Mouse (Mus musculus): ENCODE measurements around the gene Mrpl12. TPM values are rescaled to one million over a fixed set of nuclear protein-coding genes. Genes with fewer than 3 reads are reported as not detected.
A peak's percentile ranks its signal among the peaks of the same experiment; 100 is the strongest.
"Not testable (repeated sequence)": the region's sequence is repeated elsewhere in the genome, so short reads cannot be mapped to it uniquely, and the experiment has no call there.

Mrpl12 gene
- polyA plus RNA-seq, 1 experiment from 2014 or later = 126 TPM

DNA sequence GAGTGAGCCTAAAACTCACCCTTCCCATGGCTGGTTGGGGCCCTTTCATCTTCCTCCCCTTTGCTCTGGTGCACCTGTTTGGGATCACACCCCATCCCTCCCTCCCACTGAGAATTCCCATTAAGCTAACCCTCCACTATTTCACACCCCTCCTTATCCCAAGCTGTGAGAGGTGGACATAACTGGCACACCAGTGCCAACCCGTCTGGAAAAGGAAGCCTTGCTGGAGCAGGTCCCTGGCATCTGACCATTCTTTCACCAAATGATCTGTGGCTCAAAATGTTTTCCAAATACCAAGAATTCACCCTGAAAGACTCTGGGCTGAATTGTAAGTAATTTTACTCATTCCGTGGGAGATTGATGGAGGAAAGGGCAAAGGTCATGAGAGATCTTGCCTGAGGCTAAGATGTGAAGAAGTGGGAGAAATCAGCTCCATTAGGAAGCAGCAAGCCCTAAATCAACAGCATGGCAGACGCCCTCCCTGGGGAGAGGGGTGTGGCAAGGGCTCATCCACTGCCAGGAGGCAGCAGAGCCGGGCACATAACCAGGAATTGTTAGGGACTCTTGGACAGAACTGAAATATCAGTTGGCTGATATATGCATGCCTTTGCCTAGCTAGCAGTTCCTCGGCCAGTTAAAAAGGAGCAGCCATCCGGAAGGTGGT, 28.5 kb downstream of the Mrpl12 start:
- no peak for ATAC-seq (ENCODE audit: insufficient number of reproducible peaks, insufficient read depth, low FRiP score, low TSS enrichment)
- Histone ChIP-seq H3K27ac (no peak overlapping the region), H3K4me3 (no peak overlapping the region), H3K9me3 (no peaks in the 10 kb centered on the region), H3K4me2 (replicated peaks) (no peak overlapping the region), H3K9ac (no peak overlapping the region), H3K36me3 (no peaks in the 10 kb centered on the region), H3K27me3 (no peaks in the 10 kb centered on the region), H3K4me1 (peaks cover 6% of the 10 kb centered on the region)
- WGBS = 39% methylated on average over 6 of the region's 6 CpGs

DNA sequence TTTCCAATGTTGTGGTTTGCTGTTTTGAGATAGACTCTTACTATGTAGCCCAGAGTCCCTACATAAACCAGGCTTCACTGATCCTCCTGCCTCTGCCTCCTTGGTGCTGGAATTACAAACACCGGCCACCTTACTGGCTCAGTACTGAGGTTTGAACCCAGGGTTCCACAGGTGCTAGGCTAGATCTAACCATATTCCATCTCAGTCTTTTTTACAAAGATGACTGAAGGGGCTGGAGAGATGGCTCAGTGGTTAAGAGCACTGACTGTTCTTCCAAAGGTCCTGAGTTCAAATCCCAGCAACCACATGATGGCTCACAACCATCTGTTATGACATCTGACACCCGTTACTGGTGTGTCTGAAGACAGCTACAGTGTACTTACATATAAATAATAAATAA, 29.8 kb downstream of the Mrpl12 start:
- not testable (repeated sequence) for H3K9ac ChIP-seq; H3K27ac ChIP-seq; H3K27me3 ChIP-seq; H3K36me3 ChIP-seq; ATAC-seq (ENCODE audit: insufficient number of reproducible peaks, insufficient read depth, low FRiP score, low TSS enrichment); H3K4me3 ChIP-seq; H3K9me3 ChIP-seq; H3K4me1 ChIP-seq; H3K4me2 ChIP-seq (replicated peaks)
- WGBS = 85% methylated on average over 2 of the region's 2 CpGs

DNA sequence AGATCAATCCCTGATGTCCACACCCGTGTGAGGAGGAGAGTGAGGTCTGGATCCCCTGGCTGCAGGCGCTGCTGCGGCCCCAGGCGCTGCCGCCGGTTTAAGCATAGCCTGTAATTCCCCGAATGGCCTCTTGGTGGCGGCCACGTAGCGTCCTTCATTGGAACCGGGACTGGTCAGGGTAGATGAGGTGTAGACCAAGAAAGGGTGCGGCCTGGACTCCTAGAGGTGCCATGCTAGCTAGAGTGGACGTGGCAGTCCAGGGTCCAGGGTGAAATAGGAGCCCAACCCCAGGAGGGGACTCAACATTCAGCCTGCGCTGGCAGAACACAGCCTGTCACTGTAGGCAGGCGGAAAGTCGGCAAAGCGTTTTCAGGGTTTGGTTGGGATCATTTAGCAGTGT, 31.2 kb downstream of the Mrpl12 start:
- Histone ChIP-seq H3K4me2 (replicated peaks) (no peak overlapping the region), H3K4me3 (no peak overlapping the region), H3K4me1 (peaks cover 2% of the 10 kb centered on the region), H3K27me3 (no peaks in the 10 kb centered on the region), H3K9ac (no peak overlapping the region), H3K36me3 (no peaks in the 10 kb centered on the region), H3K27ac (no peak overlapping the region), H3K9me3 (no peaks in the 10 kb centered on the region)
- 0 out of 2 replicates have a peak, but pooled peaks have one; percentile 65 for ATAC-seq (ENCODE audit: insufficient number of reproducible peaks, insufficient read depth, low FRiP score, low TSS enrichment)
- 17% methylated on average over 17 of the region's 17 CpGs for WGBS

DNA sequence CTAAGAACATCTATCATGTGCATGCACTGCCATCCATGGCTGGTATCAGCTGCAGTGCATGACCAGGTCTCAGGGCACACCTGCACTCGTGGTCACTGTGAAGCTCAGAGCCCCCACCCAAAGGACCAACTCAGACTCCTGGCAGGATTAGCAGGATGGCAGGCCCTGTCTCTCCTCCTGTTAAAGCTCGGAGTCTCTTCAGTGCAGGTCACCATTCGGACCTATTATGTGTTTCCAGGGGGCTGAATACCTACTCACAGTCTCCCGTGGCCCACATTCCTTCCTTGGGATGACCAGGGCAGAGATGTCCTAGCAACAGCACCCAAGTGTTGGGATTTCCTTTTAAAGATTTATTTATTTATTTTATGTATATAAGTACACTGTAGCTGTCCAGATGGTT, 32.7 kb downstream of the Mrpl12 start:
- Histone ChIP-seq H3K27me3 (no peaks in the 10 kb centered on the region), H3K27ac (no peak overlapping the region), H3K36me3 (no peaks in the 10 kb centered on the region), H3K4me1 (no peaks in the 10 kb centered on the region), H3K4me3 (no peak overlapping the region), H3K9ac (no peak overlapping the region), H3K9me3 (no peaks in the 10 kb centered on the region), H3K4me2 (replicated peaks) (no peak overlapping the region)
- no peak for ATAC-seq (ENCODE audit: insufficient number of reproducible peaks, insufficient read depth, low FRiP score, low TSS enrichment)
- WGBS = 82% methylated on average over 4 of the region's 4 CpGs

DNA sequence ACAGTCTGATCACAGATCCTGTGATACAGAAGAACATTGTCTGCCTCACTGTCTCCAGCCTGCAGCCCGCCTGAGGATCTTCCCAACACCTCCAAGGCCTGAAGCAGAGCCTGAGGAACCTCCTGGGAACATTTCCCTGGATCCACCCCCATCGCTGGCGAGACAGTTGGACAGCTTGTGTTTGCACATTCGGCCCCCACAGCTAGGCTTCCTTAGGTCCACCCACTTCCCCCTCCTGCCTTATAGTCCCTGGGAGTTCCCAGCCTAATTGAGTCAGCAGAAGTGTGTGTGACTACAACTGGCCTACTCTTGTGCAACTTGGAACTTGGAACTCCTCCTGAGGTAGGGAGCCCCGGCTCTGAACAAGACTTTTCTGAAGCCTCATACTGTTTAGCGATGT, 33.6 kb downstream of the Mrpl12 start:
- Histone ChIP-seq H3K27me3 (no peaks in the 10 kb centered on the region), H3K4me2 (replicated peaks) (no peak overlapping the region), H3K27ac (no peak overlapping the region), H3K4me3 (no peak overlapping the region), H3K4me1 (no peaks in the 10 kb centered on the region), H3K9ac (no peak overlapping the region), H3K9me3 (no peaks in the 10 kb centered on the region), H3K36me3 (no peaks in the 10 kb centered on the region)
- WGBS = 52% methylated on average over 6 of the region's 6 CpGs
- ATAC-seq (ENCODE audit: insufficient number of reproducible peaks, insufficient read depth, low FRiP score, low TSS enrichment) = no peak

GRCm38 (mm10) chr11:120518558-120518957, 34.1 kb downstream of the Mrpl12 start:
- Histone ChIP-seq H3K4me2 (replicated peaks) (no peak overlapping the region), H3K36me3 (no peaks in the 10 kb centered on the region), H3K27ac (no peak overlapping the region), H3K4me3 (no peak overlapping the region), H3K27me3 (no peaks in the 10 kb centered on the region), H3K4me1 (no peaks in the 10 kb centered on the region), H3K9ac (no peak overlapping the region), H3K9me3 (no peaks in the 10 kb centered on the region)
- WGBS = 75% methylated on average over 6 of the region's 6 CpGs
- no peak for ATAC-seq (ENCODE audit: insufficient number of reproducible peaks, insufficient read depth, low FRiP score, low TSS enrichment)

- no peak overlapping the region for H3K4me3 ChIP-seq
- no peaks in the 10 kb centered on the region for H3K27me3 ChIP-seq
- ATAC-seq (ENCODE audit: insufficient number of reproducible peaks, insufficient read depth, low FRiP score, low TSS enrichment) = no peak; the same call in 1 of the 2 replicates
- 35% methylated on average over 9 of the region's 9 CpGs for WGBS
- H3K36me3 ChIP-seq = no peaks in the 10 kb centered on the region
- H3K9me3 ChIP-seq = no peaks in the 10 kb centered on the region
- no peak overlapping the region for H3K27ac ChIP-seq
- H3K4me1 ChIP-seq = no peaks in the 10 kb centered on the region
- H3K4me2 ChIP-seq (replicated peaks) = no peak overlapping the region; the same call in 1 of the 2 replicates
- peak overlapping the region; percentile 32; the same call in 1 of the 2 replicates for H3K9ac ChIP-seq
Observed at GRCm38 (mm10) chr11:120519738-120520137, 35.3 kb downstream of the Mrpl12 start.

DNA sequence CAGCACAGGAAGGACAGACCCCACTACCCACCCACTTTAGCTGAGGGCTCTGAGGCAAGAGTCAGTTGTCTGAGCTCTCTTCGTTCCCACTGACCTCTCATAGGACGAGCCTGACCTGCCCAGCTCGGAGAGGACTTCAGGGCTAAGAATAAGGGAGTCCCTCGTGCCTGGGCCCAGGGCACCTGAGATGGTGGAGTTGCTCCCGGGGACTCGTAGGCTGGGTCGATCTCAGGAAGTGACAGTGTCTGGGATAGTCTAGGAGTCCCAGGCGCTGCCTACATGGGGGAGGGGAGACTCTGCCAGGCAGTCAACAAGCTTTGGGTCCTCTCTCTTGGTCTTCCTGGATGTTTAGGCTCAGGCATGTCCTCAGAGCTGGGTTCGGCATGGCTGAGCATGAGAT, 36.1 kb downstream of the Mrpl12 start:
- 65% methylated on average over 9 of the region's 9 CpGs for WGBS
- Histone ChIP-seq H3K4me3 (no peak overlapping the region), H3K4me2 (replicated peaks) (no peak overlapping the region), H3K4me1 (no peaks in the 10 kb centered on the region), H3K9me3 (no peaks in the 10 kb centered on the region), H3K9ac (no peak overlapping the region; the same call in 1 of the 2 replicates), H3K27me3 (no peaks in the 10 kb centered on the region), H3K36me3 (no peaks in the 10 kb centered on the region), H3K27ac (no peak overlapping the region)
- ATAC-seq (ENCODE audit: insufficient number of reproducible peaks, insufficient read depth, low FRiP score, low TSS enrichment) = no peak

- no peaks in the 10 kb centered on the region for H3K36me3 ChIP-seq
- 85% methylated on average over 5 of the region's 5 CpGs for WGBS
- no peak overlapping the region for H3K4me3 ChIP-seq
- H3K27ac ChIP-seq = no peak overlapping the region
- no peaks in the 10 kb centered on the region for H3K27me3 ChIP-seq
- no peak for ATAC-seq (ENCODE audit: insufficient number of reproducible peaks, insufficient read depth, low FRiP score, low TSS enrichment)
- no peaks in the 10 kb centered on the region for H3K4me1 ChIP-seq
- H3K4me2 ChIP-seq (replicated peaks) = no peak overlapping the region
- no peak overlapping the region for H3K9ac ChIP-seq
- H3K9me3 ChIP-seq = no peaks in the 10 kb centered on the region
Observed at GRCm38 (mm10) chr11:120520967-120521540, 36.6 kb downstream of the Mrpl12 start.

DNA sequence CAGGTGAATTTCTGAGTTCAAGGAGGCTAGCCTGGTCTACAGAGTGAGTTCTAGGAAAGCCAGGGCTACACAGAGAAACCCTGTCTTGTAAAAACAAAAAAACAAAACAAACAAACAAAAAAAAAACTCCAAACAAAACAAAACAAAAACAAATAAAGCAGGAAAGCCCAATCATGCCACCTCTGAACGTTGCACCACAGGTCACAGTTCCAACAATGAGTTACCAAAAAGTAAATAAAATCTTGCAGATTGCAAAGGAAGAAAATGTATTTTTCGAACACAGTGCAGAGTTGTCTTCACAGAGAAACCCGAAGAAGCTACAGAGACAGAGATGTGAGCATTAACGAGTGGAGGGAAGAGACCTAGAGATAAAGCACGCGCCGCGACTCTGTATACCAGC, 38.2 kb downstream of the Mrpl12 start:
- Histone ChIP-seq H3K4me1 (no peaks in the 10 kb centered on the region), H3K27ac (no peak overlapping the region), H3K4me2 (replicated peaks) (no peak overlapping the region), H3K9ac (no peak overlapping the region), H3K27me3 (no peaks in the 10 kb centered on the region; the same call in 1 of the 2 replicates), H3K4me3 (no peak overlapping the region), H3K9me3 (no peaks in the 10 kb centered on the region), H3K36me3 (no peaks in the 10 kb centered on the region)
- no peak for ATAC-seq (ENCODE audit: insufficient number of reproducible peaks, insufficient read depth, low FRiP score, low TSS enrichment)
- WGBS = 89% methylated on average over 8 of the region's 8 CpGs

- Histone ChIP-seq H3K4me1 (peaks cover 9% of the 10 kb centered on the region; the same call in 1 of the 2 replicates), H3K9ac (no peak overlapping the region), H3K4me2 (replicated peaks) (no peak overlapping the region), H3K4me3 (no peak overlapping the region), H3K36me3 (no peaks in the 10 kb centered on the region), H3K27me3 (peaks cover 33% of the 10 kb centered on the region), H3K9me3 (no peaks in the 10 kb centered on the region), H3K27ac (no peak overlapping the region)
- ATAC-seq (ENCODE audit: insufficient number of reproducible peaks, insufficient read depth, low FRiP score, low TSS enrichment) = no peak
- WGBS = 72% methylated on average over 2 of the region's 2 CpGs
Observed at GRCm38 (mm10) chr11:120525959-120526358, 41.5 kb downstream of the Mrpl12 start.

DNA sequence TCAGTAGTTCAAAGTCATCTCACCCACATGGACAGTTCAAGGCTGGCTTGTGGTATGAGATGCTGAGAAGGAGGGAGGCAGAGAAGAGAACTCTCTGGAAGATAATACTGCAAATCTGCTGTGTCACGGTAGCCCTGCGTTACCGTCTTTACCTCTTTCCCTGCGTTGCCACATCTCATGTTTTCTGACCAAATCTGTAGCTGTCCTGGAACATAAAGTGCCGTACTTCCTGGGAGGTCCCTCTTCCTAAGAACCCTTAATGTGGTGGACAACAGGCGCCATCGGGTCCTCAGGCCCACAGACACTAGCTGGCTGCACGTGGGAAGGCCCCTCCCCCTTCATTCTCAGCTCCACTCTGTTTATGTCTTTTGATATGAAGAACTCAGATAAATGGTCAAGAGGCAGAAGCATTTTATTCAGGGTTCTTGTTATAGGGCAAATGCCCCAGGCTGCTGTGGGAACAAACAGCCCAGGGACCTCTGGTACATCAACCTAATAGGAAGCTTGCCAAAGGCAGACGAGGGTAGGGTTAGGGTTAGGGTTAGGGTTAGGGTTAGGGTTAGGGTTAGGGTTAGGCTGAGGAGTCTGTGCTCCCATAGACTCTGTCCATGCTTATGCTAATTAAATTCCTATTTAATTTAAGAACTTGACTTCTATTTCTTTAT, 43.4 kb downstream of the Mrpl12 start:
- no peak overlapping the region for H3K4me2 ChIP-seq (replicated peaks)
- 73% methylated on average over 9 of the region's 9 CpGs for WGBS

More for the DNA sequence above, 43.4 kb downstream of the Mrpl12 start:
- Histone ChIP-seq H3K36me3 (no peaks in the 10 kb centered on the region), H3K27ac (no peak overlapping the region), H3K9ac (no peak overlapping the region), H3K9me3 (no peaks in the 10 kb centered on the region), H3K4me3 (no peak overlapping the region), H3K4me1 (peaks cover 9% of the 10 kb centered on the region; the same call in 1 of the 2 replicates), H3K27me3 (peaks cover 51% of the 10 kb centered on the region)
- no peak for ATAC-seq (ENCODE audit: insufficient number of reproducible peaks, insufficient read depth, low FRiP score, low TSS enrichment)

Data from embryonic facial prominence, embryonic 12.5 days (tissue).